Mouse (Mus musculus) mammary gland, adult 2 months (tissue): ENCODE measurements around the gene Eda2r. TPM values are rescaled to one million over a fixed set of nuclear protein-coding genes. Genes with fewer than 3 reads are reported as not detected.

ENCODE experiments used
- polyA plus RNA-seq: library from polyadenylated mRNA; depleted of rRNA; stranded (reverse); fragments of >200 nt; gene quantifications from 2 replicates; pipeline ENCODE4 v1.2.3, GENCODE M21; 2012; ENCODE audit warnings: low replicate concordance; rRNA removed

Gene Eda2r
- polyA plus RNA-seq: 0.17 and 2.4 TPM in 2 replicates

DNA sequence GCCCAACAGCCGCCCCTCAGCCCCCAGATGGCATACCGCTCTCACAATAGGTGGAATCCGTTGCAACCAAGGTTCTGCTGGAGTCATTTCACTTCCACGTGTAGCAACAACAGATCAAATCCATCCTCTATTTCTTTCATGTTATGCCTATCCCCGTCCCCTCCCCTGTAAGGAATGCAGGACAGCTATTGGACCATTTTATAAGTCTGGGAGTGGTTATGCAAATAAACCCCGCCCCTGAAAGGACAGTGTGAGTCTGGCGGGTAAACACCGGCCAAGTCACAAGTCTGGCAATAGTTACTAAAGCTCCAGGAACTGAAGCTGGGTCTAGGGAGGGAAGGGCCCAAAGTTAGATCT, at the start of gene Eda2r:
TSS of gene Eda2r (minus strand) at position 152 of the 357 bp plus-strand sequence.

